Mouse (Mus musculus): ENCODE measurements at regions not wholly inside any gene's neighbourhood (a gene's known extent, or its start where the extent isn't known, plus 50 kb on each side); places are given as distances from the start of the nearest gene placed in this dataset.

DNA sequence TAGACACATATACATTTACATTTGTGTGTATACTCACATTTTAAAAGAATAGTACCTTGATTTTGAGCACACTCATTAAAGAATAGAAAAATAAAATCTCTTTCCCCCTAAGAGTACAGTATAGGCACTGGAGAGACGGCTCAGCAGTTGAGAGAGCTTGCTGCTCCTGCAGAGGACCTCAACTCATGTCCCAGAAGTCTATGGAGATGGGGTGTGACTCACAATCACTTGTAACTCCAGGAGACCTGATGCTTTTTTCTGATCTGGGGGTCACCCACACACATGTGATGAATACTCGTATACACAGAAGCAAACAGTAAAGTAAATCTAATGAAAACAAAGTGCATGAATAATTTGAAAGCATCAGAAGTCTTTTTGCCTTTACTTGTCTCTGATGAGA, 129.5 kb upstream of the Peli1 start:
- H3K27ac ChIP-seq, result no peak overlapping the region
- 0 out of 2 replicates have a peak, but pooled peaks cover 4% of the 10 kb centered on the region for H3K9me3 ChIP-seq
- H3K27me3 ChIP-seq, result no peaks in the 10 kb centered on the region
- WGBS, result 78% methylated on average over 2 of the region's 2 CpGs
- no peak for ATAC-seq (ENCODE audit: low FRiP score, low read depth)
- no peaks in the 10 kb centered on the region for H3K36me3 ChIP-seq
- no peak overlapping the region for H3K4me2 ChIP-seq (replicated peaks)
- no peak overlapping the region for H3K9ac ChIP-seq
- no peak overlapping the region for H3K4me3 ChIP-seq
- peaks cover 33% of the 10 kb centered on the region for H3K4me1 ChIP-seq

DNA sequence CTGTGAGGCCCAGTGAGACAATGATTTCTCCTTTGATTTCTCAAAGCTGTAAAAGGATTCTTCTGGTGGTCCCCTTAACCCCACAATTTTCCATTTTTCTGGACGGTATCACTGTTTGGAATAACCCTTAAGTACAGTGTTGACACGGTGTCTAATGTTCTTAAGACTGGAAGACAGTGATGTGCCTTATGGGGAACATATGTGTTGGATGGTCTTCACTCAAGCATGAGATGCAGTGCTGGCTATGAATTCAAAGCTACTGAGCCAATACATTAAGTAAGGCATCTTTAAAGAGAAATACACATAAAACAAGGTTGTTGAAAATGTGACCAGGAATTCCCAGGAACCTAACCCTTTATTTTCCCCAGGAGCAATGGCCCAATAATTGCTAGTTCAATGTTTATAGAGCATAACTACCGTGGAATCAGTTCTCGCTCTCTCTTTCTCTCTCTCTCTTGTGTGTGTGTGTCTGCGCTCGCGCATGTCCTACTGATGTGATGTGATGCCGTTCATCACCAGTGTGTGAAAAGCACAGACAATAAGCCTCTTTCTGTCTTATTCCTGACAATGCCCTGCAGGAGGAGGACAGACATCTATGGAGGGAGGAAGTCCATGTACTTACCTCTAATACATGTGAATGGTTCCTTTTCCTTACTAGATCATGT, 125.4 kb upstream of the Peli1 start:
- Histone ChIP-seq H3K9ac (no peak overlapping the region), H3K9me3 (0 out of 2 replicates have a peak, but pooled peaks cover 4% of the 10 kb centered on the region), H3K36me3 (no peaks in the 10 kb centered on the region), H3K4me2 (replicated peaks) (no peak overlapping the region), H3K27ac (no peak overlapping the region), H3K27me3 (no peaks in the 10 kb centered on the region), H3K4me1 (peaks cover 12% of the 10 kb centered on the region), H3K4me3 (no peak overlapping the region)
- 75% methylated on average over 8 of the region's 8 CpGs for WGBS
- no peak for ATAC-seq (ENCODE audit: low FRiP score, low read depth)

DNA sequence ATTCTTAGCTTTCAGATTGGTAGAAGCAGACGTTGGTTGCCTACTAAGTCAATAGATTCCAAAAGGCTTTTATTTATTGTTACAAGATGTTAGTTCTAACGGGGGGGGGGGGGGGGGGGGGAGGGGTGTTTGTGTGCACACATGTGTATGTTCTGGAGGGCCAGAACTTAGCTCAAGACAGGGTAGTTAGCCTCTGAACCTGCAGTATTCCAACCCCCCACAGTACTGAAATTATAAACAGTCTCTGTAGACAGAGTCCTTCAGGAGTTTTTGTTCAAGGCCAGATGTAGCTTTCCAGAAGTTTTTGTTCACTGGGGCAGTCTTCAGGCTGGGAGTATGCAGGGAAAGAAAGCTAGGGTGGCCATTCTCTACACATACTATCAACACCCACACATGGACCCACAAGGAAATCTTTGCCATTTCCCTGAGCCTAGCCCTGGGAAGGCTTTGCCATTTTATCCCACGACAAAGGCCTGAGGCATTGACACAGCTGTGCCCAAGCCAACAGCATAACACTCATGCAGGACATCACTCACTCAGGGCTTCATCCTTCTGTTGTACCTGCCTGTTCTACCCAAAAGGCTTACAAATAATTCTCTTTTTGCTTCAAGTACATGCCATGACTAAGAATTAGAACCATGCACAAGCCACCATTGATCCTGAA, 123.6 kb upstream of the Peli1 start:
- WGBS, result 38% methylated on average over 3 of the region's 3 CpGs
- 0 out of 2 replicates have a peak, but pooled peaks cover 4% of the 10 kb centered on the region for H3K9me3 ChIP-seq
- no peak overlapping the region for H3K9ac ChIP-seq
- H3K27me3 ChIP-seq, result no peaks in the 10 kb centered on the region
- ATAC-seq (ENCODE audit: low FRiP score, low read depth), result no peak; the same call in 1 of the 2 replicates
- no peaks in the 10 kb centered on the region for H3K36me3 ChIP-seq
- no peak overlapping the region for H3K4me2 ChIP-seq (replicated peaks)
- no peak overlapping the region for H3K4me3 ChIP-seq
- peaks cover 7% of the 10 kb centered on the region; the same call in 1 of the 2 replicates for H3K4me1 ChIP-seq
- no peak overlapping the region; the same call in 1 of the 2 replicates for H3K27ac ChIP-seq

DNA sequence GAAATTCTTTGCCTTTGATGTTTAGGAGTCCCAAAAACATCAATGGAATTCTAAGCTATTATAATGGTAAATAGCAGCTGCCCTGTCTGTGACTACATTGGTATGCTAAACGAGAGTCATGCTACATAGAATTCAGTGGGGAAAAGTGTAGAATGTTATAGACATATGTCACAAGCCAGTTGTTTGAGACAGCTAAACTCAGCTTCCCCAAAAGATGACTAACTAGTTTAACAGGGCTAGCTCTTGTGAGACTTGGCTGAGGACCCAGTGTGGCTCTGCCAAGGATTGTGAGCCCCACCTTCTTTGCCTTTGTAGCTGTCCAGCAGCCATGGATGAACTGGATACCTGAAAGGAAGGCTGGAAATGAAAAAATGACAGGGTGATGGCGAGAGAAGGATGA, 122.8 kb upstream of the Peli1 start:
- no peaks in the 10 kb centered on the region for H3K36me3 ChIP-seq
- H3K9me3 ChIP-seq, result 0 out of 2 replicates have a peak, but pooled peaks cover 4% of the 10 kb centered on the region
- H3K27me3 ChIP-seq, result no peaks in the 10 kb centered on the region
- H3K4me1 ChIP-seq, result peaks cover 3% of the 10 kb centered on the region; the same call in 1 of the 2 replicates
- WGBS, result 68% methylated on average over 2 of the region's 2 CpGs
- H3K27ac ChIP-seq, result no peak overlapping the region
- H3K9ac ChIP-seq, result no peak overlapping the region
- no peak for ATAC-seq (ENCODE audit: low FRiP score, low read depth)
- no peak overlapping the region for H3K4me2 ChIP-seq (replicated peaks)
- no peak overlapping the region for H3K4me3 ChIP-seq

DNA sequence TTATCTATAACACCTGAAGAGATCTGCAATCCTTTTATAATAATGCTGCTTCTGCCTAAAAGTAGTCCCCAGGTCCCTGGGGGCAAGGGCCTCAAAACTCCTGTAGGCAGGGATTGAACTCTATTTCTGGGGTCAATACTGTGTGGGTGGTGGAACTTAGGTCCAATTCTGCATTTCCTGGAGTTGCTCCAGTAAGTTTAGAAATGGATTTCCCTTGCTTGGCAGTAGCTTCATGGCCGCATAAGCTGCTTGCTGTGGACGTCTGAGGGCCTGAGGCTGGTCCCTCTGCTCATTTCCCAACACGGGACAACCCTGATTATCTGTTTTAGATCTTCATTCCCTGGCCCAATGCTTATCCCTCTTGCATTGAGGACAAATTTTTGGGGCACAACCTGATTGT, 118.0 kb upstream of the Peli1 start:
- no peaks in the 10 kb centered on the region for H3K27me3 ChIP-seq
- no peak overlapping the region for H3K27ac ChIP-seq
- H3K4me2 ChIP-seq (replicated peaks), result no peak overlapping the region
- H3K4me1 ChIP-seq, result no peaks in the 10 kb centered on the region
- no peak overlapping the region for H3K4me3 ChIP-seq
- WGBS, result 66% methylated on average over 3 of the region's 3 CpGs
- ATAC-seq (ENCODE audit: low FRiP score, low read depth), result no peak
- no peaks in the 10 kb centered on the region for H3K36me3 ChIP-seq
- H3K9me3 ChIP-seq, result no peaks in the 10 kb centered on the region
- H3K9ac ChIP-seq, result no peak overlapping the region

DNA sequence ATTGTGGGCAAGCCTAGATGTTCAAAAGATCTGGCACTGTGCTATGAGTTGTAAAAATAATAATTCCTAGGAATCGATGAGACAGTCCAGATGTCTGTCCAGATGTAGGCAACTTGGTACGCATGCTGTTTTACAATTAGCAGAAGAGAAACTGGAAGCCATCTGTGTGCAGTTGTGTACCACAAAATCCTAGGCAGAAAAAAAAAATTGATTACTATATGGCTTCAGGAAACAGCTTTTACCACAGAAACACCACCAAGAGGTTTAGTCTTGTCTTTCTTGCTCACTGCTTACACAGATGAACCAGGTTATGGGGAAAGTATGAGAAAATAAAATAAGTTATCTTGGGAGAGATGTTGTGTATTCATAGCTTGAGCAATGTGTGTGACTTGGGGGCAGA, 109.5 kb upstream of the Peli1 start:
- Histone ChIP-seq H3K4me2 (replicated peaks) (no peak overlapping the region), H3K4me3 (no peak overlapping the region), H3K27ac (no peak overlapping the region), H3K4me1 (no peaks in the 10 kb centered on the region), H3K36me3 (no peaks in the 10 kb centered on the region), H3K9me3 (no peaks in the 10 kb centered on the region), H3K27me3 (no peaks in the 10 kb centered on the region), H3K9ac (no peak overlapping the region)
- ATAC-seq (ENCODE audit: low FRiP score, low read depth), result no peak
- 54% methylated on average over 2 of the region's 2 CpGs for WGBS

DNA sequence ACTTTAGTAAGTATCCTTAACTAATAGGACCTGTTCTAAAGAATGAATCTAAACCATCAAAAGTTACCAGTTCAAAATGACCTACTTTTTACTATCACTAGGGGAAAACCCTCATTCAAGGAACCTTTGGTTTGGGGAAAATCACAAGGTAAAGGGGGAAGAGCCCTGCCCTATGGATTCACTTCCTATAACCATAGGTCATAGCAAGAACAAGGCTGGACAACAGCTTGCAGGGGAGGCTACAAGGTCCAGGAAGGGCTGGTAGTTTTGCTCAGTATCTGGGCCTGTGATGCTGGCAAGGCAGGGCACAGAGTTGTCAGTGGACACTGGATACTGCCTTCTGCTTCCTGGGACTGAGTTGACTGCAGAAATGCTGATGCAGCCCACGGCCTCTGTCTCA, 109.1 kb upstream of the Peli1 start:
- WGBS, result 85% methylated on average over 1 of the region's 1 CpGs
- H3K27me3 ChIP-seq, result no peaks in the 10 kb centered on the region
- H3K36me3 ChIP-seq, result no peaks in the 10 kb centered on the region
- H3K9me3 ChIP-seq, result no peaks in the 10 kb centered on the region
- no peaks in the 10 kb centered on the region for H3K4me1 ChIP-seq
- no peak overlapping the region for H3K27ac ChIP-seq
- H3K9ac ChIP-seq, result no peak overlapping the region
- ATAC-seq (ENCODE audit: low FRiP score, low read depth), result no peak
- no peak overlapping the region for H3K4me2 ChIP-seq (replicated peaks)
- H3K4me3 ChIP-seq, result no peak overlapping the region

DNA sequence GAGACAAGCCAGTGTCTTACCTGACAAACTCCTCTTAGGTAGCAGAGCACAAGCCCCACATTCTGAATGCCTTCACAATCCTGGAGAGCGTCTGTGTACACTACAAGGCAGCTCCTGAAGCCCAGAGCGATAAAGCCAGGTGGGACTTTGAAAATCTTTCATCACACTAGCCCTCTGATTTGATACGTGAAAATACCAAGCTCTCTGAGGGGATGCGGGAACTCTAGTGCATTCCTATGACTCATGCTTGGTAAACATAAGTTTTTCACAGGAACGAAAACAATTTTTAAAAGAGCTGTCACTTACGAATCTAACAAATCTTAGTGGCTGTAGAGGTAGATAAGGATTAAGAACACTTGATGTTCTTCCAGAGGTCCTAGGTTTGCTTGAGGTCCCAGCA, 108.6 kb upstream of the Peli1 start:
- WGBS, result 77% methylated on average over 6 of the region's 6 CpGs
- no peak overlapping the region for H3K27ac ChIP-seq
- no peaks in the 10 kb centered on the region for H3K4me1 ChIP-seq
- no peaks in the 10 kb centered on the region for H3K9me3 ChIP-seq
- no peak overlapping the region for H3K4me3 ChIP-seq
- no peak overlapping the region for H3K4me2 ChIP-seq (replicated peaks)
- no peaks in the 10 kb centered on the region for H3K27me3 ChIP-seq
- ATAC-seq (ENCODE audit: low FRiP score, low read depth), result no peak
- H3K36me3 ChIP-seq, result no peaks in the 10 kb centered on the region
- no peak overlapping the region for H3K9ac ChIP-seq

DNA sequence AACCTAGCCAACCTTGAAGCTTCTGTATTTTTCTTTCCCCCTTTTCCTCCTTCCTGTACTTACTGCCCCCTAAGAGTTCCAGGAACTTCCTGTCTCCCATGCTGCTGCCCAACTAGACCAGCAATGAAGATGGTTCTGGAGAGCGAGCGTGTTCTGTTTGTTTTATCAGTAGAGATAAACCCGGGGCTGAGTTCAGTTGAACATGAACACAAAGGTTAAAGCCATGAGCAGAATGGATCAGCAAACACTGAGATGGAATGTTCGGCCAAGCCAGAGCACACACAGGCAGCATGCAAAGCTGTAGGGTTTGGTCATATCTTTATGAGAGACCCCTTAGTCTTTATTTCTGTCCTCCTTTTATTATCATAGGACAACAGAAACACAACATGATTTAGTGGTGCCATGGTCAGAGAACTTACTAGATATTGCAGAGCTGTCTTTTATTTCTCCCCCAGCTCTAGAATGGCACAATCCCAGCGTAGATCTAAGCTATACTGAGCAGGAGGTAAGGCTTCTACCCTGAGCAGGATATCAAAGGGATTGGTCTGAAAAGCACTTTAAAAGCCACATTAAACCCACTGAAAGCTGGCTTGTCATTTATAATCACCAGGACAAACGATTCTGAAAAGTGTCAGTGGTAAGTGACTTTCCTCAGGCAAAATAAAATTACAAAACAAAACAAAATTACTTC, 105.9 kb upstream of the Peli1 start:
- H3K9me3 ChIP-seq, result no peaks in the 10 kb centered on the region
- no peaks in the 10 kb centered on the region for H3K36me3 ChIP-seq
- H3K27me3 ChIP-seq, result no peaks in the 10 kb centered on the region
- no peak overlapping the region for H3K27ac ChIP-seq
- no peak for ATAC-seq (ENCODE audit: low FRiP score, low read depth)
- H3K4me1 ChIP-seq, result 0 out of 2 replicates have a peak, but pooled peaks cover 3% of the 10 kb centered on the region
- no peak overlapping the region for H3K4me2 ChIP-seq (replicated peaks)
- WGBS, result 72% methylated on average over 6 of the region's 6 CpGs
- no peak overlapping the region for H3K4me3 ChIP-seq
- no peak overlapping the region for H3K9ac ChIP-seq

DNA sequence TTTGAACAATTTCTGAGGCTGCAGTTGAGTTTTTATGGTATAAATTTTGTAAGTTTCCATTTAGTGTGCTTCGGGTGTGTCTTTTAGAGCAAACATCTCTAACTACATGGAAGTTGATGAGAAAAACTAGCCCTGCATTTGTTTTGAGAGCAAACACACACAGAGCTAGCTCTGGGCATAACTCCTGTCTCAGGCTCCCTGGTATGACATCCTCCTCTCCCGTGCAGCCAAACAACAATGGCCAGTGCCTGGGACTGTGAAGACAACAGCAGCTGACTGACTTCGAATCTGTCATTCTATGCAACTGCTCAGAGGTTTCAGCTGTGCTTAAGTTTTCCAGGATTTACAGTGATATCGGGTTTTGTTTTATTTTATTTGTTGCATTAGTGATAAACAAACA, 105.3 kb upstream of the Peli1 start:
- Histone ChIP-seq H3K36me3 (no peaks in the 10 kb centered on the region), H3K4me2 (replicated peaks) (no peak overlapping the region), H3K9me3 (no peaks in the 10 kb centered on the region), H3K27me3 (no peaks in the 10 kb centered on the region), H3K9ac (no peak overlapping the region), H3K4me1 (0 out of 2 replicates have a peak, but pooled peaks cover 3% of the 10 kb centered on the region), H3K27ac (no peak overlapping the region), H3K4me3 (no peak overlapping the region)
- no peak for ATAC-seq (ENCODE audit: low FRiP score, low read depth)
- 61% methylated on average over 4 of the region's 4 CpGs for WGBS

DNA sequence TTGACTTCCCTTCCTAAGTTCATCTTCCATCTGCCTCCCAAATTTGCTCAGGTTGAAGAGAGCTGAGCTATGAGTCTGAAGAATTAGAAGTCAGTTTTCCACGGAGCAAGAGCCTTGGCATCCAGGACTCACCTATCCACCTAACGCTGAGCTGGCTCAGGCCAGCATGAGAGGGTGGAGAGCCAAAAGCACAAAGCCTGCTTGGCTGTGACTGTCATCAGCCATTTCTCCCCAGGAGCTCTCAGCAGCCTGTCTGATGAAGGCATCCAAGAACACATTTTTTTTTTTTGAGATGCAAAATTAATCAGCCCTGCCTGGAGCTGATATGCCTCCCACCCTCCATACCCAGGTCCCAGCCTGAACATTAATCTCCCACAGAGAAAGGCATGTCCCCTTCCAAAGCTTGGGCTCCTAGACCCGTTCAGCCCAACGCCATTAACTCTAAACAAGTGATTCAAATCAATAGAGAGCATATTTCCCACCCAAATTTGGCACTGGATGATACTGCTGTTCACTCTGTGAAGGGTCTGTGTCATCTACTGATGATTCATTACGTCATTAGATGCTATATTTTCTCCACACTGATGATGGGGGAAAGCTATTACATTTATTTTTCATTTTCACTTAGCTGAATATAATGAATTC, 103.8 kb upstream of the Peli1 start:
- Histone ChIP-seq H3K27me3 (no peaks in the 10 kb centered on the region), H3K4me3 (no peak overlapping the region), H3K36me3 (no peaks in the 10 kb centered on the region), H3K4me2 (replicated peaks) (no peak overlapping the region), H3K4me1 (0 out of 2 replicates have a peak, but pooled peaks cover 3% of the 10 kb centered on the region), H3K9ac (no peak overlapping the region), H3K27ac (no peak overlapping the region), H3K9me3 (no peaks in the 10 kb centered on the region)
- 76% methylated on average over 5 of the region's 5 CpGs for WGBS
- no peak for ATAC-seq (ENCODE audit: low FRiP score, low read depth)

DNA sequence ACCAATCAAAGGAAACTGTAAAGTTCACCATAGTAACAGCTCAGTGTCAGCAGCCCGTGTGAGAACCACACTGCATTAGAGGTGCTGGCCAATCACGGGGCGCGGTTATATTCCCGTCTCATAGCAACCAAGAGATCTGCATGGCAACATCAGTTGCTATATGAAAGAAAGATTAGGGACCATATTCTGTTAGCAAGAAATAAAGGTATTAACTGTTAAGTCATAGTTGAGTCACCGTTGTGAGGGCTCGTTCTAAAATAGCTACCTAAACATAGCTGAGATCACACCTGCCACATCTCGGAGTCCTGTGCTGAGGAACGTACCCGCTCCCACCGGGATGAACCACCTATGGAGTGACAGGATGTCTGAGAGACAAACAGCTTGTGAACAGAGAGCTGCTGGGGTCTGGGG, 103.2 kb upstream of the Peli1 start:
- Histone ChIP-seq H3K36me3 (no peaks in the 10 kb centered on the region), H3K27me3 (no peaks in the 10 kb centered on the region), H3K27ac (no peak overlapping the region), H3K4me1 (0 out of 2 replicates have a peak, but pooled peaks cover 3% of the 10 kb centered on the region), H3K4me3 (no peak overlapping the region), H3K9ac (no peak overlapping the region), H3K9me3 (no peaks in the 10 kb centered on the region), H3K4me2 (replicated peaks) (no peak overlapping the region)
- WGBS, result 83% methylated on average over 11 of the region's 11 CpGs
- ATAC-seq (ENCODE audit: low FRiP score, low read depth), result no peak

Data from limb, embryonic 13.5 days (tissue).